Mouse (Mus musculus): ENCODE results near the gene Tmem223. TPM values are rescaled to one million over a fixed set of nuclear protein-coding genes. Genes with fewer than 3 reads are reported as not detected.
A peak's percentile ranks its signal among the peaks of the same experiment; 100 is the strongest.

Gene Tmem223
- polyA plus RNA-seq (2015; fragmentation: Nextera tagmentation; extraction: Ambion mirVana): 206 and 220 TPM in 2 replicates

- peak within 1 kb of the TSS; percentile 93 for H3K27ac ChIP-seq
- ATAC-seq (replicated peaks; ENCODE audit: low FRiP score): 0 out of 2 replicates have a peak, but pooled peaks have one; percentile 26
Measured at GRCm38 (mm10) chr19:8770567-8771270, at the start of gene Tmem223. TSS of gene Tmem223 (plus strand) at chr19:8770996.

DNA sequence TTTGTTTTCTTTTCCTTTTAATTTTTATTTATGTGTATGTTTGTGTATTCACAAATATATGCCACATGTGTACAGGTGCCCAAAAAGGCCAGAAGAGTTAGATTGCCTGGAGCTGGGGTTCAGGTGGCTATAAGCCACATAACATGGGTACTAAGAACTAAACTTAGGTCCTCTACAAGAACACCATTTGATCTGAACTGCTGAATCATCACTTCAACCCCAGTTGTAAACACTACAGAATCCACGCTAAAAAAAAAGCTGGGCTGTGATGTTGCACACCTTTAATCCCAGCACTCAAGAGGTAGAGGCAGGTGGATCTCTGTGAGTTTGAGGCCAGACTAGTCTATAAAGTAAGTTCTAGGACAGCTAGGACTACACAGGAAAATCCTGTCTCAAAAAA lies 49.4 kb upstream of the Tmem223 start:
- Histone ChIP-seq H3K4me2 (peak overlapping the region; percentile 59; the same call in 1 of the 2 replicates), H3K9me3 (replicated peaks) (no peaks in the 10 kb centered on the region), H3K36me3 (peaks cover 23% of the 10 kb centered on the region), H3K27me3 (no peaks in the 10 kb centered on the region), H3K4me3 (replicated peaks) (no peak overlapping the region), H3K4me1 (peaks cover 32% of the 10 kb centered on the region), H3K9ac (peak overlapping the region; percentile 73; the same call in 1 of the 2 replicates), H3K27ac (no peak overlapping the region)
- WGBS: 70% methylated on average over 1 of the region's 1 CpGs
- ATAC-seq (replicated peaks; ENCODE audit: low FRiP score): no peak

More at GRCm38 (mm10) chr19:8770567-8771270, at the start of gene Tmem223:
- Histone ChIP-seq H3K27me3 (no peaks in the 10 kb centered on the region), H3K9me3 (replicated peaks) (no peaks in the 10 kb centered on the region), H3K4me3 (replicated peaks) (peak within 1 kb of the TSS; percentile 77), H3K4me1 (peaks cover 36% of the 10 kb centered on the region), H3K4me2 (peak within 1 kb of the TSS; percentile 71), H3K9ac (peak within 1 kb of the TSS; percentile 94), H3K36me3 (peaks cover 68% of the 10 kb centered on the region)
- 19% methylated on average over 29 of the region's 29 CpGs for whole genome bisulfite sequencing

GRCm38 (mm10) chr19:8722021-8722420 lies 48.8 kb upstream of the Tmem223 start:
- peaks cover 30% of the 10 kb centered on the region for H3K36me3 ChIP-seq
- H3K27me3 ChIP-seq: no peaks in the 10 kb centered on the region
- no peaks in the 10 kb centered on the region for H3K9me3 ChIP-seq (replicated peaks)
- peak overlapping the region; percentile 97 for H3K27ac ChIP-seq
- no peak for ATAC-seq (replicated peaks; ENCODE audit: low FRiP score)
- 40% methylated on average over 4 of the region's 4 CpGs for WGBS
- H3K4me3 ChIP-seq (replicated peaks): peak overlapping the region; percentile 84
- H3K9ac ChIP-seq: peak overlapping the region; percentile 73
- H3K4me1 ChIP-seq: peaks cover 36% of the 10 kb centered on the region
- peak overlapping the region; percentile 59 for H3K4me2 ChIP-seq

DNA sequence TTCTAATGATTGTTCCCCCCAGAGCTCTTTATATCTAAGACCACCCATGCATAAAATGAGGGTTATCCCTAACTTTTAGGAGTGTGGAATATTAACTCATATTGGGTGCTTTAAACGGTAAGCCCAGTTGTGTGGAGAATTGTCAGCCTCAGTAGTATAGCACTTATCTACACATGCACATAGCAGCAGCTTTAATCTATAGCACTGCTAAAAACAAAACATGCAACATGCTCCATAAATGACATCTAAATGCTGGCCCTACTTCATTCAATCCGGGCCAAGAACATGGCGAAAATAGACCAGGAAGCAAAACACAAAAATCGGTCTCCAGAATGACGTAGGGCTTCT lies 48.3 kb upstream of the Tmem223 start:
- H3K27me3 ChIP-seq: no peaks in the 10 kb centered on the region
- H3K4me1 ChIP-seq: peaks cover 36% of the 10 kb centered on the region
- H3K27ac ChIP-seq: peak overlapping the region; percentile 97
- ATAC-seq (replicated peaks; ENCODE audit: low FRiP score): peak; percentile 15; the same call in 1 of the 2 replicates
- H3K9me3 ChIP-seq (replicated peaks): no peaks in the 10 kb centered on the region
- peak overlapping the region; percentile 84 for H3K4me3 ChIP-seq (replicated peaks)
- peaks cover 31% of the 10 kb centered on the region for H3K36me3 ChIP-seq
- 0% methylated on average over 5 of the region's 5 CpGs for WGBS
- H3K9ac ChIP-seq: peak overlapping the region; percentile 73
- H3K4me2 ChIP-seq: peak overlapping the region; percentile 59

DNA sequence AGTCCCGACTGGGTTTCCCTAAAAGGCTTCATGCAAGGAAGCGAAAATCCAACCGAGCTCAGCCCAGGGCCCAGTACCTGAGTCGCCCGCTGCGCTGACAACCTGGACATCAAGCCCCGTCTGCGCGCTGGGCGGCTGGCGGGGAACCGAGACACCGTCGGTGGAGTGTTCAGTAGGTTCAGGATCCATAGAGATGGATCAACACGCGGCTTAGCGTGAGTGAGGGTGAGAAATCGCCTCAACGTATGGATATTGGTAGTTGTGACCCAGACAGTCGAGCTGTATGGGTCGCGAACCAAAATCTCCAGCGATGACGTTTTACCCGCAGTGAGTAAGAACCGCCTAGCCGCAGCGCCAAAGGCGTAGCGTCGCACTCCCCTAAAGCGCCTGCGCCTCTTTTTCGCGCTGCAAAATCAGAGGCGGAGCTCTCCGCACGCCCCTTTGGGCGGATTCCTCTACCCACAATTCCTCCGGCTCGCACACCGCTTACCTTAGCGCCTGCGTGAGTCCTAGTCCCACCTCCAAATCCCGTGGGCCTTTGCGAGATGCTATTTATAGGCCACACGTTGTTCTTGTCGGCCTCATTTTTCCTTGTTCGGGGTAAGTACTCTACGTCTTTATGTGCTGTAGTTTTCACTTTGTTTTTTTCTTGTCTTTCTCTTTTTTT lies 47.8 kb upstream of the Tmem223 start, which contains the start of gene Slc3a2:
Gene Slc3a2 (minus strand): TSS at position 463 of the 667 bp plus-strand sequence.
- H3K36me3 ChIP-seq: peaks cover 31% of the 10 kb centered on the region
- peak within 1 kb of the TSS; percentile 97 for H3K27ac ChIP-seq
- H3K27me3 ChIP-seq: no peaks in the 10 kb centered on the region
- H3K9me3 ChIP-seq (replicated peaks): no peaks in the 10 kb centered on the region
- H3K4me3 ChIP-seq (replicated peaks): peak within 1 kb of the TSS; percentile 84
- peaks cover 36% of the 10 kb centered on the region for H3K4me1 ChIP-seq
- peak within 1 kb of the TSS; percentile 96 for H3K9ac ChIP-seq
- H3K4me2 ChIP-seq: peak within 1 kb of the TSS; percentile 70
- ATAC-seq (replicated peaks; ENCODE audit: low FRiP score): peak; percentile 96
- WGBS: under 1% methylated on average over 50 of the region's 50 CpGs

DNA sequence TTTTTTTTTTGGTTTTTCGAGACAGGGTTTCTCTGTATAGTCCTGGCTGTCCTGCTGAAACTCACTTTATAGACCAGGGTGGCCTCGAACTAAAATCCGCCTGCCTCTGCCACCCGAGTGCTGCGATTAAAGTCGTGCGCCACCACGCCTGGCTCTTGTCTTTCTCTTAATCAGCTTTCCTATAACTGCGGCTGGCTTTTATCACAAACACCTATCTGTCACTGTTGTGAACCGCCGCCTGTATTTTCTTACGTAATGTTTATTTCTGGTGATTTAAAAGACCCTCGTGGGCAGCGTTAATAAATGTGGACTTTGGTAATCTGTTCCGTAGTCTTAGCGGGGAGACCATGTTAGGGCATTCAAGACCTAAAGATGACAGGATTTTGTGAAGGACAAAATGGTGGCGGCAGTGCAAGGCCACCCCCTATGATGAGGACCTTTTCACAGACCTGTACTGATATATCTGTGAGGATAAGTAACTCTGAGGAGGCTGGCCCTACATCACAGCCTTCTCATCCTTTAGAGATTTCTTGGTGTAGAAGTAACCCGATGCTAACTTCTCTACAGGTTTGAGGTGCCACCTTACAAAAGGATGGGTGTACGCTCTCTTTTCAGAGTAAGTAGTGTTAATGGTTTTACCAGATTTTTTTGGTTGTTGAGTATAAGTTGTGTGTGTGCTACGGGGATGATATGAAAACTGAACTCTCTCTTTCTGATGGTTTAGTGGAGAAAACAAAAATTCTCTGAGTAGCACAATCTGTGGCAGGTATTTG lies 47.0 kb upstream of the Tmem223 start:
- H3K4me1 ChIP-seq: peaks cover 36% of the 10 kb centered on the region
- ATAC-seq (replicated peaks; ENCODE audit: low FRiP score): no peak
- no peaks in the 10 kb centered on the region for H3K9me3 ChIP-seq (replicated peaks)
- H3K9ac ChIP-seq: peak overlapping the region; percentile 96
- H3K4me3 ChIP-seq (replicated peaks): peak overlapping the region; percentile 84
- H3K27me3 ChIP-seq: no peaks in the 10 kb centered on the region
- under 1% methylated on average over 20 of the region's 20 CpGs for WGBS
- H3K27ac ChIP-seq: peak overlapping the region; percentile 94
- peak overlapping the region; percentile 70 for H3K4me2 ChIP-seq
- peaks cover 31% of the 10 kb centered on the region for H3K36me3 ChIP-seq

- Histone ChIP-seq H3K27ac (peak overlapping the region; percentile 94), H3K4me1 (peaks cover 36% of the 10 kb centered on the region), H3K9me3 (replicated peaks) (no peaks in the 10 kb centered on the region), H3K27me3 (no peaks in the 10 kb centered on the region), H3K4me2 (peak overlapping the region; percentile 70), H3K9ac (peak overlapping the region; percentile 96), H3K36me3 (peaks cover 31% of the 10 kb centered on the region), H3K4me3 (replicated peaks) (peak overlapping the region; percentile 84)
- ATAC-seq (replicated peaks; ENCODE audit: low FRiP score): no peak
- 3% methylated on average over 2 of the region's 2 CpGs for whole genome bisulfite sequencing
Measured at GRCm38 (mm10) chr19:8724392-8724791, 46.4 kb upstream of the Tmem223 start.

- WGBS: 46% methylated on average over 4 of the region's 4 CpGs
- peak overlapping the region; percentile 70 for H3K4me2 ChIP-seq
- no peaks in the 10 kb centered on the region for H3K27me3 ChIP-seq
- peak overlapping the region; percentile 84 for H3K4me3 ChIP-seq (replicated peaks)
- no peaks in the 10 kb centered on the region for H3K9me3 ChIP-seq (replicated peaks)
- H3K27ac ChIP-seq: peak overlapping the region; percentile 94
- ATAC-seq (replicated peaks; ENCODE audit: low FRiP score): no peak
- H3K36me3 ChIP-seq: peaks cover 31% of the 10 kb centered on the region
- peaks cover 36% of the 10 kb centered on the region for H3K4me1 ChIP-seq
- peak overlapping the region; percentile 96 for H3K9ac ChIP-seq
Measured at GRCm38 (mm10) chr19:8725081-8725613, 45.6 kb upstream of the Tmem223 start.

GRCm38 (mm10) chr19:8726609-8727390 lies 44.0 kb upstream of the Tmem223 start:
- H3K4me3 ChIP-seq (replicated peaks): no peak overlapping the region
- no peak for ATAC-seq (replicated peaks; ENCODE audit: low FRiP score)
- H3K27ac ChIP-seq: no peak overlapping the region; the same call in 1 of the 2 replicates

DNA sequence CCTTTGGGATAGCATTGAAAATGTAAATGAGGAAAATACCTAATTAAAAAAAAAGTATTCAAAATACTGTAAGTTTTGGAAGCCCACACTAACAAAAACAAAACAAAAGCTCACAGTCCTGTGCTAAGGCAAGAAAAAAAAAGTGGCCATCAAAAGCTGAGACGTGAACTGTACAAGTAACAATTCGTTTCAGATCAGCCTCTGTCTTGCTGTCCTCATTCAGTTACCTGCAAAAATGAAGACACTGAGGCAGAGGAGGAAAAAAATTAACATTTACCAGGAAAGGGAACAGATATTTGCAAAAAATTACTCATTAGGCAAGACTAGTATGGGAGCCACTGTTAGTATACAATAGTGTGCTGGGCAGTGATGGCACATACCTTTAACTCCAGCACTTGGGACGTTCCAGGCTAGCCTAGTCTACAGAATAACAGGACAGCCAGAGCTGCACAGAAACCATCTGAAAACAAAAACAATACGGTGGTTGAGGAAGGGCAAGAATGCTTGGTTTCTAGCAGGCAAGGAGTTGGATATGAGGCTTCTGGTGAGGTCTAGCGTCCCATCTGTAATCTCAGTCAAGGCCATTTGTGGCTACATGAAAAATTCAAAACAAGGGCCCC lies 43.2 kb upstream of the Tmem223 start:
- peaks cover 31% of the 10 kb centered on the region for H3K36me3 ChIP-seq
- H3K4me1 ChIP-seq: peaks cover 23% of the 10 kb centered on the region
- ATAC-seq (replicated peaks; ENCODE audit: low FRiP score): no peak
- H3K27ac ChIP-seq: 0 out of 2 replicates have a peak overlapping the region, but pooled peaks have one; percentile 13
- no peak overlapping the region for H3K4me3 ChIP-seq (replicated peaks)
- no peak overlapping the region for H3K4me2 ChIP-seq
- no peaks in the 10 kb centered on the region for H3K9me3 ChIP-seq (replicated peaks)
- 21% methylated on average over 5 of the region's 5 CpGs for WGBS
- H3K27me3 ChIP-seq: no peaks in the 10 kb centered on the region
- no peak overlapping the region for H3K9ac ChIP-seq

More at GRCm38 (mm10) chr19:8726609-8727390, 44.0 kb upstream of the Tmem223 start:
- Histone ChIP-seq H3K9me3 (replicated peaks) (no peaks in the 10 kb centered on the region), H3K4me1 (peaks cover 30% of the 10 kb centered on the region), H3K9ac (no peak overlapping the region), H3K27me3 (no peaks in the 10 kb centered on the region), H3K4me2 (peak overlapping the region; percentile 70; the same call in 1 of the 2 replicates), H3K36me3 (peaks cover 31% of the 10 kb centered on the region)
- WGBS: 21% methylated on average over 3 of the region's 3 CpGs
